Mouse (Mus musculus) midbrain, embryonic 12.5 days (tissue): ENCODE results near the gene Sox5. TPM values are rescaled to one million over a fixed set of nuclear protein-coding genes. Genes with fewer than 3 reads are reported as not detected.

Source experiments
- ATAC-seq: fragments of 200-750 bp; cut with Nextera tagmentation; 2 replicates; pipeline ENCODE4 v1.8.0; 2017; ENCODE audit warnings: low read depth, moderate TSS enrichment, moderate library complexity; ENCODE audit not compliant: low FRiP score
- H3K27ac ChIP-seq: fragments of 300-500 bp; sonication (generic); replicated peaks from 2 replicates; pipeline ENCODE4 v1.5.1; 2016; ENCODE audit warnings: mild to moderate bottlenecking
- H3K27me3 ChIP-seq: fragments of 300-500 bp; sonication (generic); 2 replicates; pipeline ENCODE4 v1.6.1; 2016; ENCODE audit warnings: mild to moderate bottlenecking
- H3K36me3 ChIP-seq: fragments of 300-500 bp; sonication (generic); 2 replicates; pipeline ENCODE4 v1.6.1; 2016
- H3K4me1 ChIP-seq: fragments of 300-500 bp; sonication (generic); 2 replicates; pipeline ENCODE4 v1.6.1; 2016
- H3K4me2 ChIP-seq: fragments of 300-500 bp; sonication (generic); replicated peaks from 2 replicates; pipeline ENCODE4 v1.6.1; 2016; ENCODE audit warnings: mild to moderate bottlenecking, moderate library complexity
- H3K4me3 ChIP-seq: fragments of 300-500 bp; sonication (generic); 2 replicates; pipeline ENCODE4 v1.5.1; 2016; ENCODE audit warnings: mild to moderate bottlenecking
- H3K9ac ChIP-seq: fragments of 300-500 bp; sonication (generic); replicated peaks from 2 replicates; pipeline ENCODE4 v1.6.1; 2016; ENCODE audit warnings: mild to moderate bottlenecking, moderate library complexity
- H3K9me3 ChIP-seq: fragments of 300-500 bp; sonication (generic); 2 replicates; pipeline ENCODE4 v1.6.1; 2016; ENCODE audit warnings: mild to moderate bottlenecking
- WGBS: fragments of 180-500 bp; shearing (Covaris S2); methylation state at CpG from one replicate; pipeline ENCODE4 v1.1.7; 2016; 5-methylcytosine and 5-hydroxymethylcytosine counted together
- polyA plus RNA-seq: library from polyadenylated mRNA; unstranded; fragments of >200 nt; fragmentation: Nextera tagmentation; extraction: Ambion mirVana; gene quantifications from 2 replicates; pipeline ENCODE4 v1.2.1, GENCODE M21; 2016

Gene Sox5
- polyA plus RNA-seq, 1 experiment from 2014 or later: 46.8 TPM

- WGBS: 72% methylated on average over 12 of the region's 12 CpGs
- no peak overlapping the region for H3K27ac ChIP-seq
- H3K4me1 ChIP-seq: 0 out of 2 replicates have a peak, but pooled peaks cover 2% of the 10 kb centered on the region
- H3K4me2 ChIP-seq: no peak overlapping the region
- no peaks in the 10 kb centered on the region for H3K27me3 ChIP-seq
- H3K9me3 ChIP-seq: no peaks in the 10 kb centered on the region
- ATAC-seq: no peak
- H3K4me3 ChIP-seq: no peak overlapping the region
- H3K9ac ChIP-seq: no peak overlapping the region
- no peaks in the 10 kb centered on the region for H3K36me3 ChIP-seq
These were observed 926.4 kb downstream of the Sox5 start for GRCm38 (mm10) chr6:143855421-143855820.

GRCm38 (mm10) chr6:143854031-143854430 lies 927.7 kb downstream of the Sox5 start:
- no peak for ATAC-seq
- H3K4me2 ChIP-seq: no peak overlapping the region
- no peaks in the 10 kb centered on the region for H3K36me3 ChIP-seq
- H3K27me3 ChIP-seq: no peaks in the 10 kb centered on the region
- H3K27ac ChIP-seq: no peak overlapping the region
- no peak overlapping the region for H3K9ac ChIP-seq
- no peaks in the 10 kb centered on the region for H3K9me3 ChIP-seq
- H3K4me3 ChIP-seq: no peak overlapping the region
- 93% methylated on average over 3 of the region's 3 CpGs for WGBS
- peaks cover 8% of the 10 kb centered on the region; the same call in 1 of the 2 replicates for H3K4me1 ChIP-seq

- Histone ChIP-seq H3K27ac (no peak overlapping the region), H3K27me3 (no peaks in the 10 kb centered on the region), H3K9ac (no peak overlapping the region), H3K4me3 (no peak overlapping the region), H3K36me3 (0 out of 2 replicates have a peak, but pooled peaks cover 2% of the 10 kb centered on the region), H3K9me3 (no peaks in the 10 kb centered on the region), H3K4me1 (peaks cover 5% of the 10 kb centered on the region; the same call in 1 of the 2 replicates), H3K4me2 (no peak overlapping the region)
- ATAC-seq: no peak
These were observed 936.0 kb downstream of the Sox5 start for GRCm38 (mm10) chr6:143845761-143846160.

- H3K27ac ChIP-seq: no peak overlapping the region
- H3K4me2 ChIP-seq: no peak overlapping the region
- no peak for ATAC-seq
- H3K4me3 ChIP-seq: no peak overlapping the region
- WGBS: 87% methylated on average over 3 of the region's 3 CpGs
- no peaks in the 10 kb centered on the region for H3K27me3 ChIP-seq
- peaks cover under 1% of the 10 kb centered on the region; the same call in 1 of the 2 replicates for H3K4me1 ChIP-seq
- H3K36me3 ChIP-seq: 0 out of 2 replicates have a peak, but pooled peaks cover 4% of the 10 kb centered on the region
- H3K9me3 ChIP-seq: no peaks in the 10 kb centered on the region
- H3K9ac ChIP-seq: no peak overlapping the region
These were observed 937.1 kb downstream of the Sox5 start for GRCm38 (mm10) chr6:143844701-143844970.

GRCm38 (mm10) chr6:143843933-143844700 lies 937.7 kb downstream of the Sox5 start:
- no peak overlapping the region for H3K4me2 ChIP-seq
- H3K4me3 ChIP-seq: no peak overlapping the region
- 0 out of 2 replicates have a peak, but pooled peaks cover 4% of the 10 kb centered on the region for H3K36me3 ChIP-seq
- no peaks in the 10 kb centered on the region for H3K27me3 ChIP-seq
- no peak for ATAC-seq
- WGBS: 91% methylated on average over 10 of the region's 10 CpGs
- no peak overlapping the region for H3K27ac ChIP-seq
- H3K9me3 ChIP-seq: no peaks in the 10 kb centered on the region
- no peaks in the 10 kb centered on the region for H3K4me1 ChIP-seq
- H3K9ac ChIP-seq: no peak overlapping the region

GRCm38 (mm10) chr6:143841954-143842353 lies 939.8 kb downstream of the Sox5 start:
- H3K9ac ChIP-seq: no peak overlapping the region
- H3K4me1 ChIP-seq: no peaks in the 10 kb centered on the region
- no peak for ATAC-seq
- H3K27me3 ChIP-seq: no peaks in the 10 kb centered on the region
- H3K4me3 ChIP-seq: no peak overlapping the region
- H3K9me3 ChIP-seq: no peaks in the 10 kb centered on the region
- no peak overlapping the region for H3K4me2 ChIP-seq
- H3K36me3 ChIP-seq: 0 out of 2 replicates have a peak, but pooled peaks cover 4% of the 10 kb centered on the region
- WGBS: 91% methylated on average over 7 of the region's 7 CpGs
- H3K27ac ChIP-seq: no peak overlapping the region

- H3K4me2 ChIP-seq: no peak overlapping the region
- WGBS: 92% methylated on average over 15 of the region's 15 CpGs
- H3K27me3 ChIP-seq: no peaks in the 10 kb centered on the region
- ATAC-seq: no peak
- no peaks in the 10 kb centered on the region for H3K4me1 ChIP-seq
- no peaks in the 10 kb centered on the region for H3K9me3 ChIP-seq
- H3K4me3 ChIP-seq: no peak overlapping the region
- no peak overlapping the region for H3K9ac ChIP-seq
- 0 out of 2 replicates have a peak, but pooled peaks cover 4% of the 10 kb centered on the region for H3K36me3 ChIP-seq
- H3K27ac ChIP-seq: no peak overlapping the region
These were observed 940.6 kb downstream of the Sox5 start for GRCm38 (mm10) chr6:143841109-143841638.

- no peak overlapping the region; the same call in 1 of the 2 replicates for H3K27ac ChIP-seq
- no peak overlapping the region for H3K4me3 ChIP-seq
- H3K36me3 ChIP-seq: peaks cover 19% of the 10 kb centered on the region; the same call in 1 of the 2 replicates
- no peaks in the 10 kb centered on the region for H3K27me3 ChIP-seq
- no peaks in the 10 kb centered on the region for H3K4me1 ChIP-seq
- H3K4me2 ChIP-seq: no peak overlapping the region
- ATAC-seq: no peak
- 70% methylated on average over 9 of the region's 9 CpGs for WGBS
- no peak overlapping the region for H3K9ac ChIP-seq
- H3K9me3 ChIP-seq: no peaks in the 10 kb centered on the region
These were observed 943.2 kb downstream of the Sox5 start for GRCm38 (mm10) chr6:143838384-143839076.

GRCm38 (mm10) chr6:143835331-143835730 lies 946.4 kb downstream of the Sox5 start:
- Histone ChIP-seq H3K4me2 (no peak overlapping the region), H3K9me3 (no peaks in the 10 kb centered on the region), H3K27ac (no peak overlapping the region), H3K27me3 (no peaks in the 10 kb centered on the region), H3K9ac (no peak overlapping the region), H3K4me1 (no peaks in the 10 kb centered on the region), H3K4me3 (no peak overlapping the region), H3K36me3 (peaks cover 21% of the 10 kb centered on the region; the same call in 1 of the 2 replicates)
- 81% methylated on average over 7 of the region's 7 CpGs for WGBS
- no peak for ATAC-seq

- no peaks in the 10 kb centered on the region for H3K9me3 ChIP-seq
- H3K4me3 ChIP-seq: no peak overlapping the region
- no peak overlapping the region for H3K9ac ChIP-seq
- H3K4me1 ChIP-seq: no peaks in the 10 kb centered on the region
- no peak overlapping the region for H3K27ac ChIP-seq
- WGBS: 89% methylated on average over 3 of the region's 3 CpGs
- ATAC-seq: no peak
- H3K4me2 ChIP-seq: no peak overlapping the region
- peaks cover 21% of the 10 kb centered on the region; the same call in 1 of the 2 replicates for H3K36me3 ChIP-seq
- no peaks in the 10 kb centered on the region for H3K27me3 ChIP-seq
These were observed 947.8 kb downstream of the Sox5 start for GRCm38 (mm10) chr6:143833986-143834385.

GRCm38 (mm10) chr6:143833182-143833558 lies 948.6 kb downstream of the Sox5 start:
- no peak for ATAC-seq
- Histone ChIP-seq H3K4me3 (no peak overlapping the region), H3K4me1 (no peaks in the 10 kb centered on the region), H3K27me3 (no peaks in the 10 kb centered on the region), H3K9me3 (no peaks in the 10 kb centered on the region), H3K27ac (no peak overlapping the region), H3K4me2 (no peak overlapping the region), H3K36me3 (peaks cover 21% of the 10 kb centered on the region; the same call in 1 of the 2 replicates), H3K9ac (no peak overlapping the region)
- 94% methylated on average over 23 of the region's 23 CpGs for WGBS

GRCm38 (mm10) chr6:143832483-143833181 lies 949.1 kb downstream of the Sox5 start:
- Histone ChIP-seq H3K4me1 (no peaks in the 10 kb centered on the region), H3K27ac (no peak overlapping the region), H3K9me3 (no peaks in the 10 kb centered on the region), H3K9ac (no peak overlapping the region), H3K36me3 (peaks cover 21% of the 10 kb centered on the region; the same call in 1 of the 2 replicates), H3K27me3 (no peaks in the 10 kb centered on the region), H3K4me2 (no peak overlapping the region), H3K4me3 (no peak overlapping the region)
- ATAC-seq: no peak
- WGBS: 95% methylated on average over 12 of the region's 12 CpGs
